Mouse (Mus musculus): ENCODE results near the gene Ppia.
A peak's percentile ranks its signal among the peaks of the same experiment; 100 is the strongest.
"Not testable (repeated sequence)": the region's sequence is repeated elsewhere in the genome, so short reads cannot be mapped to it uniquely, and the experiment has no call there.

Ppia gene

DNA sequence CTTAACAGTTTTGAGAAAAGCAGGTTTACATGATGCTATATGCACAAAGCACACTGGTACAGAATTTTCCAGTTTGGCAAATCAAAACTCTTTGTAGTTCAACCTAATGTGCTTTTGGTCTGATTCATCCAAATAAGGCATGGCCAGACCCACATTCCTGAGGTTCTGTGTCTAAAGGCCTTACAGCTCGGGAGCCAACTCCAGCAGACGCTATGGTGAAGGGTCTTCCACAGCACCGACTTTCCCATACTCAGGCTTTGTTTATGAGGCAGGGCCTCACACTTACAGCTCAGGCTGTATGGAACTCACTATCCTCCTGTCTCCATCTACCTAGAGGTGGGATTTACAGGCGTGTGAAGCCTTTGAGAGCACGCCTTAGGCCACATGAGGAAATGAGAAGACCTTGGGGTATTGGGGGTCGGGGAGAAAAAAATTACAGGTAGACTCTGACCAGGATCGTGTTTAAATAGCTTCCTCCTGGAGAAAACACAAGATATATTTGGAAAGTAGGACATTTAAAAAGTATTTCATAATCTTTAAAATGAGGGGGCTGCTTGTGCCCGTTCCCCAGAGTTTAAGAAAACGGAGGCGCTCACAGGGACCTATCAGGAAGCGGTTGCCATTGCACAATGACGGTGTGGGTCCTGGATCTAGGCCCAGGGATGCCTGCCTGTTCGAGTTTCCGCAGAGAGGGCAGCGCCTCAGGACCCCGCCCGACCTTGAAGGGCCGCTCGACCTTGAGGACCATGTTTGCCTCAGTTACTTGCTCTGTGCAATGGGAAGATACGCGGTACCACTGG is at the start of gene Ppia:
Gene Ppia (plus strand): TSS at position 693 of the 800 bp plus-strand sequence.
- no peak for DNase-seq (ENCODE audit: low read depth, low spot score)

DNA sequence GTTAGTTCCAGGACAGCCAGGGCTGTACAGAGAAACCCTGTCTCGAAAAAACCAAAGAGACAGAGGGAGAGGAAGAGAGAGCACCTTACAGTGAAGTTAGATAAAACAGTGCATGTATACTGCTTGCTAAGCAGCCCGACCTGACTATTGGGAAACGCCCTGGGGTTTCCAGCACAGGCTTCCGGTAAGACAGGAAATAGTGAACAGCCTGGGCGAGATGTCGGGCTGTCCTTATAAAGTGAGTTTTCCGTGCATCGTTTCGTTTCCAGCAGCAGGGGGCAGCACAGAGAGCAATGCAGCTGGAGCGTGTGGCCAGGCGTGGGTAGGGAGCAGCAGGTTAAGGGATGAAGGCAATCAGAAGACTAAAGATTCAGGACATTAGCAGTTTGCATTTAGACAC is 49.4 kb upstream of the Ppia start:
- peak; percentile 71 for DNase-seq (ENCODE audit: low read depth, low spot score)

DNA sequence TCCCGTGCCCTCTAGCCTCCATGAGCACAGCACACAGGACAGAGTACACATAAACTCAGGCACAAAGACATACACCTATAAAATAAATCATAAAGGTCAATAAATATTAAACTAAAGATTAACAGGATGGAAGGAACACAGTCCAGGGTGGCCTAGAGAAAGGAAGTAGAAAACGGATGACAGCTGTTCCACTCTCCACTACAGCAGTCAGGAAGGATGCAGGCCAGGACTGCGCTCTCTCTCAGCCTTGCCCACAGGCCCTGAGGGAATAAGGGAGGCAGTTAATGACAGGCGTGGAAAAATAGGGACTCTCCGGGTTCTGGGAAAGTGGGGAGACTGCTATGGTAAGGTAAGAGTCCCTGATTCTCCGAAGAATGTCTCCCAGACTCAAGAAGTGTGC is 48.8 kb upstream of the Ppia start:
- no peak for DNase-seq (ENCODE audit: low read depth, low spot score)

DNA sequence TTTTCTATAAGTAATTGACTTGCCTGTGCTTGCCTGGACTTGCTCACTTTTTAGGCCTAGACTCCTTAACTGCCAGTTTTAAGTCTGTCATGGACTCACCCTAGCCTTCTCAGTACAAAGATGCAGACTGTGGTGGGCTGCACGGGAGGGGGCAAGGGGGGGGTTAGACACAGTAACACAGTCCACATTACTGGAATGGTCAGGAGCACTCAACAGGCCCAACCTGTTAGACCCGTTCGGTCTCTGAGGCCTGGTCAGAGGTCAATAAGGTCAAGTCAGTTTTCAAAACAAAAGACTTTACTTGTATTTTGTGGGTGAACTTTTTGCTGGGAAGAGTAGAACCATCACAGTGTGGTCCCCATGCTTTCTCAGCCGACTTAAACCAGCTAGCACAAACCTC is 48.1 kb upstream of the Ppia start:
- DNase-seq (ENCODE audit: low read depth, low spot score) = no peak

DNA sequence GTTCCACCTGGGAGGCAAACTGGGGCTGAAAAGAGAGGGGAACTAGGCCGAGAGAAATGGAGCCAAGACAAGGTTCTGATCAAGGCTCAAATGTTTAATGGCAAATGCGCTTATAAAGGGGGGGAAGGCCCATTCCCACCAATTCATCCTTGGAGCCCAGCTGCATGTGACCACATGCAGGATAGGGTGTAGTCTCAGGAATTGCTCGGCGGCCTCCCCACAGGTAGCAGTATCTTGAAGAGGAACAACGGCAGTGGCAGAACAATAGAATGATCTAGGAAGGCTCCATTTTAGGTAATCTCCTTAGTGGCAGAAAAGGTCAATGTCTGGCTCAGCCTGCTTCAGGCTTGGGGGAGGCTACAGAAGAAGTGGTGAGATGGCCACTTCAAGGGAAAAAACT is 47.3 kb upstream of the Ppia start:
- not testable (repeated sequence) for DNase-seq (ENCODE audit: low read depth, low spot score)

DNA sequence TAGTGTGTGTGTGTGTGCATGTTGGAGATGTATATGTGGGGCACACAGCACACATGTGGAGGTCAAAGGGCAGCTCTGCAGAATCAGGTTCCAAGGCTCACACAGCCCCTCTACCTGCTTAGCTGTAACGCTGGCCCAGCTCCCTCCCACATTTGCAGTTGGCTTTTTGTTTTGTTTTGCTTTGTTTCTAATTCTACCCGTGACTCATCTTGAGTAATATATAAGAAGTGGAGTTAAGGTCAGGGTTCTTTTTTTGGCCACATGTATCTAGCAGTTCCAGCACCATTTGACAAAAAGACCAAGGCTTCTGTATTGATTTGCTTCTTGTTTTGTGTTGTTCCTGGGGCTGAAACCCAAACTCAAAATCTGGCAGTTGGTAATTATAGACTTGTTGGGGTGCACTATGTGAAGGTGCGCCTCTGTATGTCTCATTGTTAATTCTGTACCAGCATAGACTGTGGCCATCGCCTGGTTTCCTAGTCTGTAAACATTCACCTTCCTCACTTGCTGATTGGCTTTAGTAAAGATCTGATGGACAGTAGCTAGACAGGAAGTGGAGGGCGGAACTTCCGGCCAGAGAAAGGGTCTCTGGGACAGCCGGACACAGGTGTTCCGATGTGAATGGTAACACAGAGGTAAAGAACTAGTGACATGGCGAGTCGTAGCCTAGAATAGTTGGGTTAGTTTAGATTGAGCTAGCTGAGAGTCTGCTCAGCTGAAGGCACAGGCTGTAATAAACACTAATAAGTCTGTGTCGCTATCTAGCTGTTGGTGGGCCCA is 43.7 kb upstream of the Ppia start:
- no peak for DNase-seq (ENCODE audit: low read depth, low spot score)

DNA sequence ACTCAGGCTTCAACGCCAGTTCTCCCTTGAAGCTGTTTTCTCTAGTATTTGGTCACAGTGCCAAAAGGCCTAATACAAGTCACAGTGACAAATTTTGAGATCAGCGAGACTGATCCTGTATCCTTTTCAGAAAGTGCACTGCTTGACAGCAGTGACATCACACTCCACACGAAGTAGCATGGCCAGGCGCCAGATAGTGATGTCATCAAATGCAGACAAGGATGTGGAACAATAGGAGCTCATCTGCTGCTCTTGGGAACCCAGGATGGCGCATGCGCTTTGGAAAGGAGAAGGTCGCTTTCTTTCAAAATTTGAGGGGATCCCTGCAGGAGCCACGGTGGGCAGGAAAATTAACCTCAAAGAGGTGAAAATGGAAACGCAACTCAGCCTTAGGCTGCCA is 42.5 kb upstream of the Ppia start:
- no peak for DNase-seq (ENCODE audit: low read depth, low spot score)

DNA sequence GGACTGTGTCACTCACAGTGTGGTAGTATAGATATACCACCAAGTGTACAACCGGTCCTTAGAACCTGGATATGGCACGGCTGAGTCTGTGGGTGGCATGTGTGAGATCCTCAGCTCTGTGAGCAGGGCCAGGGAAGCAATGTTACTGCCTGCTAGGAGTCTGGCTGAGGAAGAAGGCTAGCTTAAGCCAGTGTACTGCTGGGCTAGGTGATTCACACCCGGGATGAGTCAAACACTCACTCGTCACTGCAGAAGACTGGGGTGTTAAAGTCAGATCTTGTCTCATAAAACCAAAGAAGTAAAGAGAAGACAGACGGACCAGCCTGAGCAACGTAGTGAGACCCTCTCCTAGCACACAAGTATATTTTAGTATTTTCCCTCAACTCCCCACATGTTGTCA is 34.3 kb upstream of the Ppia start:
- no peak for DNase-seq (ENCODE audit: low read depth, low spot score)

DNA sequence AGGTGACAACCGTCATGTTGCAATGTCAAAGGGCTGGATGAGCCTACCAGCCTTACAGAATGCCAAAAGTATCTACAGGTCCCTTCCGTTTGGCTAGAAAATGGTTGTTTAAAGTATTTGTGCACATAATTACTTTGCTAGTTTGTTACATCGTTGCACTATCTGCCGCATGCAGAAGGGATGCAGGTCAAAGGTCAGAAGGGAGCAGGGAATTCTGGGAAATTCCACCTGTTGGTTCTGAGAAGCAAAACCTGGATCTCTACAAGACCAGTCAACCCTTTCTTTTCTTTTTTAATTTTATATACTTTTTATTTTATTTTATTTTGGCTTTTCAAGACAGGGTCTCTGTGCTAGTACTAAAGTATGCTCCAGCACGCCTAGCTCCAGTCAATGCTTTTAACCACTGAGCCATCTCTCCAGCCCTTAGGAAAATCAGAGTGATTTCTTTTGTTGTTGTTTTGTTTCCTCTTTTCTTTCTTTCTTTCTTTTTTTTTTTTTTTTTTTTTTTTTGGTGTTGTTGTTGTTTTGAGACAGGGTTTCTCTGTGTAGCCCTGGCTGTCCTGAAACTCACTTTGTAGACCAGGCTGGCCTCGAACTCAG is 27.0 kb upstream of the Ppia start:
- DNase-seq (ENCODE audit: low read depth, low spot score) = no peak

DNA sequence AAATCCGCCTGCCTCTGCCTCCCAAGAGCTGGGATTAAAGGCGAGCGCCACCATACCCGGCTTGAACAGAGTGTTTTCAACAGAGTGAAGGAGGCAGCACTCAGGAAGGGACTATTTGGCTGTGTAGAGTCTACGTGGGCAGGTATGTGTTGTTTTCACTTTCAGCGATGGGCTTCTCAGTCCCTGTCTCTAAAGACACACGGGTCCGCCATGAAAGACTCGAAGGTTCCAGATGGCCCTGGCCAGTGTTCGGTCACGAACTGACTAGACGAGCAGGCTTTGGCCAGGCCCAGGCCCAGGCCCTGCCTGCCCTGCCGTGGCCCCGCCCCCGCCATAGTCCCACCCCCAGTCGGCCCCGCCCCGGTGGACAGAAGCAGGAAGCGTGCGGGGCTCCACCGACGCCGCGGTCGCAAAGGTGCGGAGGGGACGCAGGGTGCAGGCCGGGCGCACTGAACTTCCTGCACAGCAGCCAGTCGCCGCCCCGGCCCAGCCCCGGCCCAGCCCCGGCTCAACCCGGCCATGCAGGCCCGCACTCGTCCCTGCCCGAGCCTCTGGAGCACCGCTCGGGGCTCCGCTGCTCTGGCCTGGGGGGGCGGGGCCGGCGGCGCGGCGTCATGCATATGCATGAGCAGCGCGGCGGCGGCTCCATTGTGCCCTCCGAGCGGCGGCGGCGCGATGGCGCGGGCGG is 26.4 kb upstream of the Ppia start, which contains the start of gene Zmiz2:
Gene Zmiz2 (plus strand): TSS at position 349 of the 688 bp plus-strand sequence.
- peak; percentile 83 for DNase-seq (ENCODE audit: low read depth, low spot score)

DNA sequence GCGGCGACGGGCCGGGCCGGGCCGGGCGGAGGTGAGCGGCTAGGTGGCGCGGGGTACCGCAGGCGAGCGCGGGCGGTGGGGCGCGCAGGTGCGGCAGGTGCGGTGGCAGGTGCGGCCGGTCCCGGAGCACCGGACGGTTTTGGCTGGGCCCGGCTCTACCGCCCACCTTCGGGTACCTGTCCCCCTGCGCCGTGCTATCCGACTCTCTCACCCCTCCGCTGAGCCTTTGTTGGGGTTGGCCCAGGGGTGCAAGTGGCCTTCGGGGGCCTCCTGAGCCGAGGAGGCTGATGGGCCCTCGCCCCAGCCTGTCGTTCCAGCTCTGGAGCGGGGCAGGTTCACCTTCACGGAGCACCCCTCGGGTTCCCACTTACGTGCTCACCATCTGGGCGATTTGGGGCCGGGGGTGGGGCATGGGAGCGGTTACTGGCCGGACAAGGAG is 25.7 kb upstream of the Ppia start:
- no peak for DNase-seq (ENCODE audit: low read depth, low spot score)

DNA sequence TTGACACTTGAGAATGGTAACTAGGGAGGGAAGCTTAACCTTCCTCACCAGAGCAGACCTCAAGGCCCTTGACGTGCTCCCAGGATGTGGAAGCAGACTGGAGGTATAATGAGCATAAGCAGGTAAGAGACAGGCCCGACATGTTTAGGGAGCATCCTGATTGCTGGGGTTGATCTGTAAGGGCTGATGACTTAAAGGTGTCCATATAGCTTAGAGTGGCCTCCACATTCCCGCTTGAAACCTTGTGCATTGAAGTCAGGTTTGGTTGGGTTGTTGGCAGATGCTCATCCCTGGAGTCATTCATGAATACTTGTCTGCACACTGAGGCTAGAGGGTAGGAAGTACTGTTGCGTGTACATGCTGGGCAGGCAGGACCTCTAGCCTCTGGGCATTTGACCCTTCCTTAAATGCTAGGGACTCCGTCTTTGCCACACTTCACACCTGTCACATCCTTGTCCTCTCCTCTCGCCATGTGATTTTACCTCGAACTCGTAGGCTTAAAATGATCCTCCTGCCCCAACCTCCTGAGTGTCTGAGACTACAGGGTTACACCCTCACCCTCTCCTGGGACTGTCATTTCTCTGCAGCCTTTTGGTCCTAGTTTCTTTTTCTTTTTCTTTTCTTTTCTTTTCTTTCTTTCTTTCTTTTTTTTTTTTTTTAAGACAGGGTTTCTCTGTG is 24.7 kb upstream of the Ppia start:
- DNase-seq (ENCODE audit: low read depth, low spot score) = no peak

DNA sequence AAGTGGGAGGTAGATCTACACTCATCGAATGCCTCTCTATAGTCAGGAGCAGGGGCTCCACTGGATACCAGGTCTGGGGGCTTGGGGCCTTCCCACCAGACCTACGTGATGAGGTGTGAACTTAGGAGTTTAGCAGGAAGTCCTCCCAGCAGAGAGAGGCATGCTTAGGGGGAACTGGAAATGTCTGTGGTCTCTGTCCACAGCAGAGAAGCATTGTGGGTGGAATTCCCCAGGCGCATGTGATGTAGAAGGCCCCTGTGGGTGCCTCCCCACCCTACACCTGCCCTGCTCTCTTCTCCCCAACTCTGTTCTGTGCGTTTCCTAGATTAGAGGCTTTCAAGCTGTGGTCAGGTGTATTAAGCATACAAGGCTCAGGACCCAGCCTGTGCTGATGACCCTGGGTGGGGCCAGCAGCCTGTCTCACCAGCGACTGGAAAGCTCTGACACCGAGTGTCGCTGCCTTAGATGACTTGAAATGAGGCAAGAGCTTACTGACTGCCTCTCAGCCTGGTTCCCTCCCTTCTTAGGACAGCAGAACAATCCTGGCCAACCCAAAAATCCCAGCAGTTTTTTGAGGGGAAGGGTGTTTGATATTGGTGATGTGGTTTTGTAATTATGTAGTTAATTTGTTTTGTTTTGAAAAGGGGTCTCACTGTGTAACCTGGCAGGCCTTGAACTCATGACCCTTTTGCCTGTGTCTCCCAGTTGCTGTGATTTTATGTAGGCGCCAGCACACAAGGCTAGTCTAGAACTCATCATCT is 23.5 kb upstream of the Ppia start:
- no peak for DNase-seq (ENCODE audit: low read depth, low spot score)

DNA sequence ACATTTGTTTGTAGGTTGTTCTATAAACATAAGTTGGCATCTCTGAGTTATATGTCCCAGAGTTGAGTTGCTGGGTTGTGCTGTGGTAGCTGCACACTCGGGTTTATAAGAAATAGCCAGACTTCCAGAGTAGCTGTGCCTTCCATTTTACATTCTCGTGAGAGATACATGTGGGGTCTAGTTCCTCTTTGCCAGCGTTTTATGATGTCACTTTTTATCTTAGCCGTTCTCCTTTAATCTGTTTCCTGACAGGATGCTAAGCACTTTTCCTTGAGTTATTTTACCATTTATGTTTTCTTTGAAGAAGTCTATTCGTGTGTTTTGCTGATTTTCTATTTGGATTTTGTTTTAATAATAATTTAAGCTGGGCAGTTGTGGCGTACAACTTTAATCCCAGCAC is 22.4 kb upstream of the Ppia start:
- no peak for DNase-seq (ENCODE audit: low read depth, low spot score)

DNA sequence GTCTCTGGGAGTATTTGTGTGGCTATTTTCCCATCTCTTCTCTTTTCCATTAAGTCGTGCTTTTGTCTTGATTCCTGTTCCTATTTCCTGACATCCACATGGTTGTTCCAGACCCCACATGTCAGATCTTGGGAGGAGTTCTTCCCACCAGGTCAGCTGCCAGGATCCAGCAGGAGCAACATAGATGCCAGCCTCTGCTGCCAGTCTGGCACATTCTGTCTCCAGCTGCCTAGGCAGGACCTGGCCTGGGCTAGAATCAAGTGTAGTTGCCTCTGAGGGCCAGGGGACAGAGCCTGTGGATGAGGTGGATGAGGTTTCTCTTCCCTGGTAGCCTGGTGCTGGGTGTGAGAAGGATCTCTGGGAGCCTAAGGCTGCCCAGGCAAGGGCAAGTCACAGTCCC is 21.4 kb upstream of the Ppia start:
- DNase-seq (ENCODE audit: low read depth, low spot score) = no peak

DNA sequence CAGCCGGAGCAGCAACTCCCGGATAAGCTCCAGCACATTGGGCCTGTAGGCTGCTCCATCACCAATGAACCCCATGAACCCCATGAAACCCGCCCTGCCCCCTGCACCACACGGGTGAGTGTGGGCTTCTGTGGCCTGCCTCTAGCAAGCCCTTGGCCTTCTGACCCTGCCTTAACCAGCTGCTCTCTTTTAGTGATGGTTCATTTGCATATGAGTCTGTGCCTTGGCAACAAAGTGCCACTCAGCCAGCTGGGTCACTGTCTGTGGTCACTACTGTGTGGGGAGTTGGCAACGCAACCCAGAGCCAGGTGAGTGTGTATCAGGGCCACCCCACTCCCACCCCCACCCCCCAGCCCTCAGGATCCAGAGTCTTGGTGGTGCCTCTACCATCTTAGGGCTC is 19.7 kb upstream of the Ppia start:
- DNase-seq (ENCODE audit: low read depth, low spot score) = no peak

DNA sequence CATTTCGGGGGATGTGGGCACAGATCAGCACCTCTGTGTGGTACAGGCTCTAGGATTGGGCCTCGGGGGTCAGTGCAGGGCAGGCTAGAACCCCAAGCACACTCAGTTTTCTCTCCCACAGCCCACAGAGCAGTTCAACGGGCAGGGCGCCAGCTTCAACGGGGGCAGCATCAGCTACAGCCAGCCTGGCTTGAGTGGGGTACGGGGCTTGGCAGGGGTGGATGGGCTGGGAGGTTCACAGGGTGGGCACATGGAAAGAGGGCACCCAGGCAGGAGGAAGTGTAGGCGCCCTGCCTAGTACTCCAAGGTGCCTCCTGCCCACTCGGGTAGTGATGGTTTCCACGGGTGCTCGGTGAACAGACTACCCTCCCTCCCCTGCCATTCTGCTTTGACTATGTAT is 17.1 kb upstream of the Ppia start:
- DNase-seq (ENCODE audit: low read depth, low spot score) = no peak

DNA sequence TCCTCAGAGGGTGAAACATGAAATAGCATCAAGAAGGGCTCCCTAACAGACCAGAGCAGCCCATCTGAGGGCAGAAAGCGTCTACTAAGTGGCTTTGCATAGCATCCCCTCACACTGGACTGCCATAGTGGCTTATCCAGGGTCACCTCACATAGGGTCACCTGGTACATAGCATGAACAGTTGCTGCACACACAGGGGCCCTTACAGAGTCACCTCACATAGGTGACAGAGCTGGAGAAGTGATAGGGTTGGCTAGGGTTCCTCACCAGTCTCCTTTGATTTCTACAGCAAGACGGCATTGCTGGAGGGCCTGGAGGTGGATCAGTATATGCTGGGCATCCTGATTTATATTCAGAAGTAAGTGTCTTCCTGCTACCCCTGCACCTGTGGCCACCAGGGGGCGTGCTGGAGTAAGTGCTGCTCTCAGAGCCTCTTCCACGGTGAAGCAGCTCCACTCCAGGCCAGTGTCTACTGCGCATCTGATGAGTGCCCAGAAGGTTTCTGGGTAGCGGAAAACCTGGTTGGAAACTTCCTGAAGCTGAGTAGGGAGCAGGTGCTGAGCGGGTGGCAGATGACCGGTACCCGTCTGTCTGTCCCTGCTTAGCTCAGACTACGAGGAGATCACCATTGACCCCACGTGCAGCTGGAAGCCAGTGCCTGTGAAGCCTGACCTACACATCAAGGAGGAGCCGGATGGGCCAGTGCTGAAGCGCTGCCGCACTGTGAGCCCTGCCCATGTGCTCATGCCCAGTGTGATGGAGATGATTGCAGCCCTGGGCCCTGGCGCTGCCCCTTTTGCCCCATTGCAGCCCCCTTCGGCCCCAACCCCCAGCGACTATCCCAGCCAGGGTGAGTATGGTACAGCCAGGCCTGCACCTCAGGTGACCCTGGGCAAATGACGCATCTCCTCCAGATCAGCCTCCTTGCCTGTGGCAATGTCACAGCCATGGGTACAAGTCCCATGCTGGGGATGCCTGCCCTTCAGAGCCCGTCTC is 12.4 kb upstream of the Ppia start:
- no peak for DNase-seq (ENCODE audit: low read depth, low spot score)

DNA sequence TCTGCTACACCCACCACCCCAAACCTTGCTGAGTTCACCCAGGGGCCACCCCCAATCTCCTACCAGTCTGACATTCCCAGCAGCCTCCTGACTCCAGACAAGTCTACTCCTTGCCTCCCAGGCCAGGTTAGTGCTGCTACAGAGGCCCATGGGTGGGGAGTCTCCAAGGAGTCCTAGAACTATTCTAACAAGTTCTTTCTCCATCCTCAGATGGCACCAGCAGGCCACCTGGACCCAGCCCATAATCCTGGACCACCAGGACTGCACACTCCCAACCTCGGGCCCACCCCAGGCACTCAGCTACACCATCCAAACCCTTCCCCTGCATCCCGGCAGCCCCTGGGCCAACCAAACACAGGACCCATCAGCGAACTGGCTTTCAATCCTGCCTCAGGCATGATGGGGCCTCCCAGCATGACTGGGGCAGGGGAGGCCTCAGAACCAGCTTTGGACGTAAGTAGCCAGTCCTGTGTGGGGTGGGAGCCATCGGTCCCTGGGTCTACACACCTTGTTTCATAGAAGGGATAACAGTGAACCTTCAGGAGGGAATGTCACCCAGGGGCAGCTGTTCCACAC is 11.3 kb upstream of the Ppia start:
- no peak for DNase-seq (ENCODE audit: low read depth, low spot score)
